19 mouse cellular contexts compared by ENCODE assay signal in genomic region chr1:86931606-86932379, GRCm38 (mm10).
DNase-seq lines count a peak whose midpoint lies in the region.
"Had no signal": no experiment of that assay in that cellular context is flagged by ENCODE, and none has a peak within 500 bp of the region (broad histone marks: within the 10 kb centered on the region; RNA-seq: fewer than 3 reads in every experiment).

No protein-coding gene starts in this region.

- H3K27ac ChIP-seq in heart, embryonic 10.5 days, result no peak overlapping the region
- H3K27ac ChIP-seq: embryonic facial prominence, embryonic 10.5 days; hindbrain, postnatal 0 days; neural tube, embryonic 13.5 days had no signal

- 88% methylated on average over 4 of the region's 4 CpGs for WGBS in heart, embryonic 10.5 days

- no peaks in the 10 kb centered on the region for H3K9me3 ChIP-seq in heart, embryonic 10.5 days
- H3K9me3 ChIP-seq: embryonic facial prominence, embryonic 10.5 days; neural tube, embryonic 13.5 days had no signal

- DNase-seq in heart, adult 8-10 months (ENCODE audit: low spot score), result peak; percentile 9
- DNase-seq in heart, embryonic 10.5 days (ENCODE audit: low spot score), result no peak
- peak; percentile 55 to 63 for DNase-seq in right cerebral cortex, adult 2 months (ENCODE audit: low spot score in 2 of 2)
- no peak for DNase-seq in right cerebral cortex, postnatal 4 days
- DNase-seq in left cerebral cortex, adult 18-20 months (ENCODE audit: low spot score in 2 of 2), result peak; percentile 44 to 45
- peak; percentile 83 for DNase-seq in telencephalon, adult 2 months (ENCODE audit: low read depth, low spot score)
- no peak for DNase-seq in spleen, postnatal 36 days (ENCODE audit: low spot score in 2 of 2)
- DNase-seq in urinary bladder, adult 2 months (ENCODE audit: low spot score), result no peak
- DNase-seq: B cell, adult 2 months; cerebellum, postnatal 14 days; kidney, adult 8-10 months; kidney, postnatal 36 days; liver, postnatal 0 days; thymus, adult 18-20 months had no signal

- H3K4me3 ChIP-seq in heart, embryonic 10.5 days, result no peak overlapping the region
- H3K4me3 ChIP-seq: embryonic facial prominence, embryonic 10.5 days; erythroblast, embryonic 14.5 days; neural tube, embryonic 13.5 days had no signal

- H3K27me3 ChIP-seq in heart, embryonic 10.5 days (ENCODE audit: insufficient read depth, poor library complexity, severe bottlenecking), result no peaks in the 10 kb centered on the region
- H3K27me3 ChIP-seq: neural tube, embryonic 13.5 days; Patski had no signal

- H3K4me1 ChIP-seq in heart, embryonic 10.5 days, result no peaks in the 10 kb centered on the region
- H3K4me1 ChIP-seq: embryonic facial prominence, embryonic 10.5 days; neural tube, embryonic 13.5 days had no signal

- 0 out of 2 replicates have a peak, but pooled peaks cover 3% of the 10 kb centered on the region for H3K36me3 ChIP-seq in heart, embryonic 10.5 days

Comparison
In these comparisons a context has a peak if more than half of its experiments do, and no peak if none do; other contexts are left out.
1. DNase-seq: peak in heart, adult 8-10 months (single experiment), right cerebral cortex, adult 2 months (2 of 2), left cerebral cortex, adult 18-20 months (2 of 2) and telencephalon, adult 2 months (single experiment); none in heart, embryonic 10.5 days (single experiment), right cerebral cortex, postnatal 4 days (single experiment), spleen, postnatal 36 days (0 of 2) and urinary bladder, adult 2 months (single experiment).